Mouse (Mus musculus): ENCODE data around the gene Rcan1.

Rcan1 gene

DNA sequence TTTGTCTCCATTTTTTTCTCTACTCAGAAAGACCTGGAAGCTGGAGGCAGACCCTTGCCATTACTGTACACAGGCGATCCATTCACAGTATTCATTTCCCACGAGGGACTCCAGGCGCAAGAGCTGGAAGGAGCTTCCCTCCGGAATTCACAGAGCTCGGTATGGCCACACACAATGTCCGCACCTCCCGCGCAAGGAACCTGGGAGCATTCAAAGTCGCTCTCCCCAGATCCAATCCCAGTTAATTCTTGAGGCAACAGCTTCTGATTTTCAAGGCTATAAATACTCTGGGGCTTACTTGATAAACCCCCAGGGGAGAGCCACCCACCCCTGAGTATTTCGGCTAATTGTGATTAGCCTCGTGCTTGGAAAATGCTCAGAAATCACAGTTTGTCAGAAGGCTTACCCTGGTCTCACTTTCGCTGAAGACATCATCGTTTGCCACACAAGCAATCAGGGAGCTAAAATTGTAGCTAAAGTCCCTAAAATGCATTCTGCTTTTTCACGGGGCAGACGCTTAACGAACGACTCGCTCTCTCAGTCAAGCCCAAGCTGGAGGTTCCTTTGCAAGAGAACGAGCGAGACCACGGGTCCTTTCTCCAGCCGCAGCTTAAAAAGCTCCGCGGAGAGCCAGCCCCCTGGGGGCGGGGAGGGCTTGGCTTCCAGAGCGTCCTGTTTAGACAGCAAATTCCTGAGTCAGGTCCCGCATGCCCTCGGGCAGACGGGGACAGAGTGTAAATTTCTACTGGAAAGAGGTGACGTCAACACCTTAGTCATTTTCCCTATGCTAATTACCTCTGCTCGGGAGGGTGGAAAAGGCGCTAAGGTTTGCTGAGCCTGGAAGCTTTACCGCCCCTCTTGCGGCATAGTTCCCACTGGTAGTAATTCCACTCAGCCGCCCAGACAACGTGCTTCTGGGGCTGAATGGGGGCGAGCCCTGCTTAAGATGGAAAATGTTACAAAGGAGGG lies 70.9 kb downstream of the Rcan1 start:
- peak; percentile 83 for DNase-seq (ENCODE audit: low read depth)

GRCm38 (mm10) chr16:92398574-92399118 lies 72.0 kb downstream of the Rcan1 start:
- peak; percentile 78 for DNase-seq (ENCODE audit: low read depth)

DNA sequence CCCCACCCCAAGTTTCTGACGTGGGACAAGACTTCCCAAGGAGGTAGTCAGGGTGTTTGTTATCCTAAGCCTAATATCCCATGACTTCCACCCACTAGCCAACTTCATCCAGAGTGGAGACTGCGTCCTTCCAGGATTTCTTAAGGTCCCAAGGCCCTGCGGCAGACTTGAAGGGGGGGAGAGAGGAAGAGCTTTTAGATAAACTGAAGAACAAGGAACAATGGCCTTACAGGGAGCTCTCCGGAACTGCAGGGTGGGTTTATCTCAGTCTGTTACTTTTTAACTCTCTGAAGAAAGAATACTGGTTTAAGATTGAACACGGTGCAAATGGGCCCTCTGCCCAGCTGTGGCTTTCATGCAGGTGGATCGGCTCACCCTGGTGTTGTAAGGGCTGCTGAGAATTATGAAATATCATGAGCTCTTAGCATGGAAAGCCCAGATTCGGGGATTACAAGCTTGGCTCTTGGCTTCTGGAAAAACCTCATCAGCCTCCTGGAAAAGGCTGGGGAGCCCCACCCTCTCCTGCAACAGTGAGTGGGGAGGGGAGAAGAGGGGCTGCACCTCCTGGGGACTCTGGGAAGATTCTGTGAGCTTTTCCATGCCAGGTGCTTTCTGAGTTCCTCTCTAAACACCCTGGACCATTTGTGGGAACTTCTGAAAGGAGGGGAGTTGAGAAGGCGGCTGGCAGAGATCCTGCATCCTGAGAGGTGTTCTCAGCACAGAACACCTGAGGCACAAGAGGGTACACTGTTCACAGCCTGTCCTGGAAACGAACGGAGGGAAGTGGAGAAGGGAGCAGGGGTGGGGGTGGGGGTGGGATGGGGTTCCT lies 72.7 kb downstream of the Rcan1 start:
- peak; percentile 59 for DNase-seq (ENCODE audit: low read depth)

- no peak for DNase-seq (ENCODE audit: low read depth)
Observed at GRCm38 (mm10) chr16:92393732-92394131, 76.9 kb downstream of the Rcan1 start.

DNA sequence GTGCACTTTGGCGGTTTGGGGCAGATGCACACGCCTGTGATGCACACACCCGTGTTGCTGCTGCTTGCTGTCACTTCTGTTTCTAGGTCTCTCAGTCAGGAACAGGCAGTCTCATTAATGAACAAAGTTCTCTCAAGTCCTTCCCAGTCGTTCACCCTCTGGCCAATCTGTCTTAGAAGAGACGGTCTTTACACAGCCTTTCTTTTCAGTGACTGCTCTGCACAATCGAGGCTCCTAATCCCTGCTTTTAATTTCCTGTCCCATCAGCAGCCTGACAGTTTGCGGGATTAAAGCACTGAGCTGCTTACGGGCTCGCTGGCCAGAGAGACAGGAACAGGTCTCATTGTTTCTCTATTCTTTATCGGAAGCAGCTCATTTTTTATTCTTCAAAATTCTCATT lies 83.0 kb downstream of the Rcan1 start:
- DNase-seq (ENCODE audit: low read depth), result no peak

DNA sequence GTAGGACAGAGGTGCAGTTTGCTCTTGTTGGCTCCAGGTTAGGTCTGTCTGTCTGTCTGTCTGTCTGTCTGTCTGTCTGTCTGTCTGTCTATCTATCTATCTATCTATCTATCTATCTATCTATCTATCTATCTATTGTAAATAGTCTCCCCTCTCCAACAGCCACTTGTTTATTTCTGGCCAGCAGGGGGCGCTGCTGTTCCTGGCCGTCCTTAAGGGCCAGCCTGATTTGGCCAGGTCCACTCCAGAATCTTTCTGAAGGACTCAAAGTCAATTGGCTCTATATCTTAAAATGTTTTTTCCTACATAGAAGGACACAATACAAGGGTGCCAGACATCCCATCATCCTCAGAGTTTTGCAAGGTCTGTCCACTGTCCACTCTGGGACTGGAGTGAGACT lies 85.6 kb downstream of the Rcan1 start:
- peak; percentile 82 for DNase-seq (ENCODE audit: low read depth)

DNA sequence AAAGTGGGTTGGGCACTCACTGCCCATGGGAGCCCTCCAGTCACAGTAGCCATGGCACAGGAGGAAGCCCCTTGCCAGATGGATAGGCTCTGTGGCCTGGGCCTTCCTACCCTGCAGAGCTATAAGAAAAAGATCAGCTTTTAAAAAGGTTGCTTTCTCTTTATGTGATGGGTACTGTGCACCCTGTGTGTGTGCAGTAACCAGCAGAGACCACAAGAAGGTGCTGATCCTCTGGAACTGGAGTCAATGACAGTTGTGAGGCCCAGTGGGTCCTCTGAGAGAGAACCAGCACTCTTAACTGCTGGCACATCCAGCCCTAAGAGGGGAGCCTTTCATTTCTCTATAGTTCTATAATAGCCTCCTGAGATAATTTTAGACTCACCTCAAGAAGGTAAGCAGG lies 87.3 kb downstream of the Rcan1 start:
- no peak for DNase-seq (ENCODE audit: low read depth)

DNA sequence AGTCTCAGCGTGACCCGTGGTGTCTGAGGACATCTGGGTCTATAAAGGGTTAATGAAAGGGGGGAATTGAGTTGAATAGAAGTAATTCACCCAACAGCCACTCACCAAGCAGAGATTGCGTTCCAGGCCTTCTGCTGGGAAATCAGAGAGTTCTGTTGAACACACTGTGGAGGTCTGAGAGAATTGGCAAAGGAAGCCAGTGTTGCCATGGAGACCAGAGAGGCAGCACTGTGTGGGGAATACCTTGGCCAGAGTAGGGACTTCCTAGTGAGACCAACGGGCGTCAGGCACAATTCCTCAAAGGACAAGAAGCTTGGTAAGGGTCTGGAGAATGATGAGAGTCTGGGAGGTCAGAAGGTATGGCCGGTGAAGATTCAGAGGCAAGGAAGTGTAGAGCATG lies 88.2 kb downstream of the Rcan1 start:
- no peak for DNase-seq (ENCODE audit: low read depth)

DNA sequence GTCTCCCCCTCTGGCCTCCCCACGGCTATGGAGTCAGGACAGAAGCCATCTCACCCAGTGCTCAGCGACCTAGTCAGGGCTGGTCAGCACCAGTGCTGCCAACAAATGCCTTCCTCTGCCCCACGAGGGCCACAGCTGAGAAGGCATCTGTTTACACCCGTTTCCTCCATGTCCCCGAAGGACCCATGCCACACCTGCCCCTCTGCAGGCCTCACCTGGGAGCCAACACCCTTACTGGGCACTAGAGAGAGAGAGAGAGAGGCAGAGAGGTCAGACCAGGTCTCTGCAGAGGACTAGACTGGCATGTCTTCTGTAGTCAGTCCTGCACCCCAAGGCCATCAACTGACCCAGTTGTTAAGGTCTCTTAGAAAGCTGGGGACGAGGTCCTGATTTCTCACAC lies 89.6 kb downstream of the Rcan1 start:
- no peak for DNase-seq (ENCODE audit: low read depth)

- DNase-seq (ENCODE audit: low read depth), result no peak
Observed at GRCm38 (mm10) chr16:92376976-92377375, 93.7 kb downstream of the Rcan1 start.

DNA sequence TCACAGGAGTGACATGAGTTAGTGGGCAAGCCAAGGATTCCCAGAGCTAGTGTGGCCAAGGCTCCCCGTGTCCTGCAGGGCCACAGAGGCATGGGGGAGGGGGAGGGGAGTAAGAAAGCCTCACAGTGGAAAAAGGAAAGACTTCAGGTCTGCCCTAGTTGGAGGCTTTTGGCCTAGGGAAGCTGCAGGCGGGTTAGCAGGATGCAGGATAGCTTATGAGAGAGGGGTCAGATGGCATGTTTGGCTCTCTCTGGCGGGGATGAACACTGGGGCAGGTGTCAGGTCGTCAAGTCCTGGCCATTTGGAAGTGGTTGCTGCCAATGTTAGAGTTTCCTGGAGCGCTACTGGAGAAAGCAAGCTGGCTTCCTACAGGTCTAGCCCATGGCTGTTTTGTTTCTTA lies 99.0 kb downstream of the Rcan1 start:
- DNase-seq (ENCODE audit: low read depth), result no peak

- DNase-seq (ENCODE audit: low read depth), result peak; percentile 50
Observed at GRCm38 (mm10) chr16:92369260-92369659, 101.4 kb downstream of the Rcan1 start.

- peak; percentile 17 for DNase-seq (ENCODE audit: low read depth)
Observed at GRCm38 (mm10) chr16:92365477-92365876, 105.2 kb downstream of the Rcan1 start.

DNA sequence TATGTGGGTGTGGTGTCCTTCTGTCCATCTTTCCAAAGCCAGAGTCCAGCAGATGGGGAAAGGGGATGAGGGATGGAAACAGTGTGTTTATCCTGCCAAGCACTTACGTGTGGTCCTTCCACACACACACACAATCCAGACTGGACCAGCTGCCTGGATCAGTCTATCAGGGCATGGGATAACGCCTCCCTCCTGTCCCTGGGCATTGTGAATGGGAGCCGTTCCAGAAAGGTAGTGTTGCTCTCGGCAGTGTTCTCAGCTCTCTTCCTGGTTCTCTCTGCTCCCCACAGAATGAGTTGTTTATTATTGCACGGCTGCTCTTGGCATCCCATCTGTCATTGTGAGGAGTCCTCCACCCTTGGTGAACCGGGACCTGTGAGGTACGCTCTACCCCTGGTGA lies 110.0 kb downstream of the Rcan1 start:
- no peak for DNase-seq (ENCODE audit: low read depth)

DNA sequence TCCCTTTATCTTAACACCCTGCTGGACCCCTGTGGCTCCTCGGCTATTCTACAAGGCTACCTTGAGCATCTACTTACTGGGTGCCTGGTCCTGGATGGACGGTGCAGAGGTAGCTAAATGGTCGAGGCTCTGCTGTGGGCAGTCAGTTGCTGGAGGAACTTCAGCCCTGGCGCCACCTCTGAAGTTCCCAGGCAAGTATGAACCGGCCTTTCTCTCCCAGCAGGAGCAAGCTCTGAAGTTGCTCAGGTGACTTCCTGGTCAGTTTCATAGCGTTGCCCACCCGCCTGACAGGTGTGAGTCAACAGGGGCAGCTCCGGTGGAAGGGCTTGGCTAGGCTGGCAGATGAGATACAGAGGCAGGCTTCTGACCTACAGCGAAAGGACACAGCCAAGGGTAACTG lies 111.4 kb downstream of the Rcan1 start, which contains the start of gene Kcne1:
Gene Kcne1 (minus strand): TSS at position 240 of the 400 bp plus-strand sequence.
- no peak for DNase-seq (ENCODE audit: low read depth)

DNA sequence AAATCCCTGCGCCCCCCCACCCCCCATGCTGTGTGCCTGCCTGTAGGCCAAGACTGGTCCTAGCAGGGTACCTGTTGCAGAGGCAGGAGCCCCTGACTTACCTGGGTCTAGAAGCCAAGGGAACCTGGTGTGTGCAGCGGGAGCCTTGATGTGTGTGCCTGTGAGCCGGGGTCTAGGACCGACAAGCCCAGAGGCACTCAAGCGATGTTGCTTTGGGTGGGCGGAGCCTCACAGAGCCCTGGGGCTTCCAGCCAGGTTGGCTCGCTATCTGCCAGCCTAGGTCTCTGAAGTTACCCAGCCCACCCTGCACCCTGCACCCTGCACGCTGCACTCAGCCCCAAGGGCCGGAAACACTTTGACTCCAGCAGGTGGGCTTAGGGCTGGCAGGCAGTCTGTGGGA lies 111.9 kb downstream of the Rcan1 start:
- no peak for DNase-seq (ENCODE audit: low read depth)

DNA sequence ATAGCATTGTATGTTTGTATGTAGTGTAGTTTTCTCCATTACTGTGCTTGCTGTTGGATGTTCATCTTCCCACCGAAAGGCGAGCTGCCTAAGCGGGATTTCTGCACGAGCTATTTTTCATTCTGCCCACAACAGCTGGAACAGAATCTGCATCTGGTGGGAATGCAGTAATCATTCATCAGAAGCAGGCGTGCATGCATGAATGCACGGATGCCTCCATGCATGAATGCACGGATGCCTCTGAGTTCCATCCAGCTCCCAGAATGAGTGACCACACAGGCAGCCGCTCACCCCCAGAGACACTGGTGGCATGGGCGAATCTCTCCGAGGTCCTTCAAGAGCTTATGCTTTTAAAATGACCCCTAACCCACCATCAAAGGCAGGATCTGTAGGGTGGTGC lies 113.1 kb downstream of the Rcan1 start:
- no peak for DNase-seq (ENCODE audit: low read depth)

GRCm38 (mm10) chr16:92357023-92357422 lies 113.6 kb downstream of the Rcan1 start:
- DNase-seq (ENCODE audit: low read depth), result no peak

GRCm38 (mm10) chr16:92355982-92356381 lies 114.7 kb downstream of the Rcan1 start:
- DNase-seq (ENCODE audit: low read depth), result no peak

DNA sequence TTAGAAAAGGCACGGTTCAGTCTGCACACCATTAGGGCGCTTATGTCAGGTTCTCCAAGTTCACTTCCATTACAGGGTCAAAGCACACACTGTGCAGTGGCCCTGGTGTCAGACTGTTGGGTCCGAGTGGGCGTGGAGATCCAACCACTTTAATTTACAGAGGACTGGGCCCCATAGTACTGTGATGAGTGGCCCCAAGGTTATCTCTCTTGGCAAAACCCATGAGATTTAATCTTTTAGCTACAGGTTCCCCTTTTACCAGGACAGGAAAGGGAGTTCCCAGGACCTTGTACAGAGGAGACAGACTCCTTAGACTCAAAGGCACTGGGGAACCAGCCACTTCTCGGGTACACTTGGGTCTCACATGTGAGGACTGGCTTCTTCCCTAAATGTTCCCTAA lies 115.3 kb downstream of the Rcan1 start:
- DNase-seq (ENCODE audit: low read depth), result no peak

DNA sequence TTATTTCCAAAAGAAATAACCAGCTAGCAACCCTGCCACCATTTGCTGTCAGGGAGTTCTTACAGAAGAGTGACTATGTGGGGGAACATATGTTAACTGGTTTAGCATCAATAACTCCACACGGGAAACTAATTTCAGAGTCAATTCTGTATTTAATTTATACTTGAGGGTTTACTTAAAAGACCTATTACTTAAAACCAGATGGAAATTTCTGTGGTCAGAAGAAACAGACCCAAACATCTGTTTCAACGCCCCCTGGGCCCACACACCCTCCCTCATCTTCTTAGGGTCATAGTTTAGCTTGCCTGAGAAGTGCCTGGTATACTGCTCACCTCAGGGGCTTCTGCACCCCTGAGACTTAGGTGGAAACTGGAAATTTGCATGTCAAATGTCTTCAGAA lies 116.8 kb downstream of the Rcan1 start:
- peak; percentile 3 for DNase-seq (ENCODE audit: low read depth)

- peak; percentile 32 for DNase-seq (ENCODE audit: low read depth)
Observed at GRCm38 (mm10) chr16:92353295-92353694, 117.4 kb downstream of the Rcan1 start.

DNA sequence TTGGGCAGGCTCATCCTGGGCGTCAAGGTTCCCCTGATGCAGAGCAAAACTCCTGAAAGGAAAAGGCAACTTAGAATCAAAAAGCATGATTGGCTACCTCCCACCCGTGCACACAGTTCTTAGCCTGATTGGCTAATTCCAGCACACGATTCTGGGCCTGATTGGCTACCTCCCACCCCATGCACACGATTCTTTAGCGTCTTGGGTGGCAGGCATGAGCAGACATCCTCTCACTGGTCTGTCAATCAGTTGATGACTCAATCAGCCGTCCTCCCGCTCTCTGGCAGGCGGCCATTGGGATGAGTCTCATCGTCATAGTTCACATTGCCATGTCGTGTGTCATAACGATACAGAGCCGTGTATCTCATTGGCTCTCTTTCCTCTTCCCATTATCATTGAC lies 121.7 kb downstream of the Rcan1 start:
- DNase-seq (ENCODE audit: low read depth), result peak; percentile 8

Data from NIH3T3 (cell line).